Mouse (Mus musculus) forelimb bud, embryonic 11.5 days (tissue): ENCODE data around the gene Syngr4.
A peak's percentile ranks its signal among the peaks of the same experiment; 100 is the strongest.
"Not testable (repeated sequence)": the region's sequence is repeated elsewhere in the genome, so short reads cannot be mapped to it uniquely, and the experiment has no call there.

Experiments
- DNase-seq: peaks from one replicate; pipeline ENCODE4 v3.0.0-alpha.2; 2012; ENCODE audit warnings: low read depth, low spot score

Gene Syngr4

DNA sequence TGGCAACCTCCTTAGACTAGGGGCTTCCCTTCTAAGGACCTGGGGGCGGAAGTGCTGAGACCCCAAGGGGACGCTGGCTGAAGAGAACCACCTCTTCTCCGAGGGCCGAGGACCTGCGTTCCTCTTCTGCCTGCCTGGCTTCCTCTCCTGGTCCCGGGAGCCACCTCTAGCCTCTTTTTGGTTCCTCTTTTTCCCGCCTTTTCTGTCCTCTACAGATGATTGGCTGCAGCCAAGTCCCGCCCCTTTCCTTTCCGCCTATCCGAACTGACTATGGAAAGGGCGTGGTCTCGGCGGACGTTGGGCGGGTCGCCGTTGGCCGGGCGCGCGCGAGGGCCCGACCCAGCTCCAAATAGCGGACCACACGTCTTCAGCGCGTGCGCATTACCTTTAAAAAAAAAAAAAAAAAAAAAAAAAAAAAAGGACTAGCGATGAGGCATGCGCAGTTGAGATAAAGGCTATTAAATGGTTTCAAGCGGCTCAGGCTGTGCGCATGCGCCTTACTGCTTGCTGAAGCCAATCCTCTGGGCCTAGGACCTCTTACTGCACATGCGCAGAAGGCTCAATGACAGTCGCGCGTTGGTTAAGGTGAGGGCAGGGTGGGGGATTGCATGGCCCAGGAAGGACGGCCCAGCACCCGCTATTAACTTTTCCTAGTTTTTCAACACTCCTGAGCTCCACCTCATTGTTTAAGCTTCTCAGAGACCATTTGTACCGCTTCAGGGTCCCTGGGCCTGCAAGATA lies at the start of gene Syngr4, which contains the start of gene Tmem143:
Gene Syngr4, minus strand, starts transcription at position 198 of the 741 bp plus-strand sequence.
Gene Tmem143, plus strand, starts transcription at position 425 of the 741 bp plus-strand sequence.
- peak; percentile 99 for DNase-seq

DNA sequence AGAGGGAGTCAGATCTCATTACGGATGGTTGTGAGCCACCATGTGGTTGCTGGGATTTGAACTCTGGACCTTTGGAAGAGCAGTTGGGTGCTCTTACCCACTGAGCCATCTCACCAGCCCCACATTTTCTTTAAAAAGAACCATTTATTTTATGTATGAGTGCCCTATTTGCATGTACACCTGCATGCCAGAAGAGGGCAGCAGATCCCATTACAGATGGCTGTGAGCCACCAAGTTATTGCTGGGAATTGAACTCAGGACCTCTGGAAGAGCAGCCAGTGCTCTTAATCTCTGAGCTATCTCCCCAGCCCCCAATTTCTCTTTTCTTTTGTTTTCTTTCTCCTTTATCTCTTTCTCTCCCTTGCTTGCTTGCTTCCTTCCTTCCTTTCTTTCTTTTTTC lies 46.8 kb upstream of the Syngr4 start:
- not testable (repeated sequence) for DNase-seq

DNA sequence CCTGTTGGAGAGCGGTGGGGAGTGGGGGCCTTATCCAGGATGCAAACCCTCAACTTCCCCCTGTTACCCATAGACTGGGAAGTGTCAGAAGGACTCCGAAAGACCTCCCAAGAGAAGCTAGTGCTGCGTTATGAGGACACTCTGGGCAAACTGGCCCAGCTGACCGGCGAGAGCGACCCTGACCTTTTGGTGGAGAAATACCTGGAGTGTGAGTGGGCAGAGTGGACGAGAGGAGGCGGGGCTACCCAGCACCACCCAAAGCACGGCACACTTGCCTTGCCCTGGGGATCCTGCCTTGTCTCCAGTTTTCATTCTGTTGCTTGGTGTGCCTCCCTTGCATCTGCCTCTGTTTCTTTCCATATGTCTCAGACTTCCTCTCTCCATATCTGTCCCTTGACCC lies 45.5 kb upstream of the Syngr4 start:
- no peak for DNase-seq

DNA sequence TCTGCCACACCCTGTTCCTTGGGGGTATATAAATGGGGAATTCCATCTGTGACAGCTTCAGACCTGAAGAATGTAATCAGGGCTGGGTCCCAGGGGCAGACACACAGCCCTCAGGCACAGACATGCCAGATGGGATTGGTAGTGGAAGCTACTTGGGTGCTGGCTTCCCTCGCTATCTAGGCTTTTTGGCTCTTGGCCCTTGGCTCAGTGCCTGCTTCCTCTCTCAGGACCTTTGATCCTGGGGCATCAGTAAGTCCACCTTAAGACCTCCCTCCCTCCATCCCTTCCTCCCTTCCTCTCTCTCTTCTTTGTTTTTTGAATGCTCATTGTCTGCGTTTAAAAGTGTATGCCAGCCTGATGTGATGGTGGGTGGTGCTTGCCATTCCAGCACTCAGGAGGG lies 43.3 kb upstream of the Syngr4 start:
- no peak for DNase-seq

DNA sequence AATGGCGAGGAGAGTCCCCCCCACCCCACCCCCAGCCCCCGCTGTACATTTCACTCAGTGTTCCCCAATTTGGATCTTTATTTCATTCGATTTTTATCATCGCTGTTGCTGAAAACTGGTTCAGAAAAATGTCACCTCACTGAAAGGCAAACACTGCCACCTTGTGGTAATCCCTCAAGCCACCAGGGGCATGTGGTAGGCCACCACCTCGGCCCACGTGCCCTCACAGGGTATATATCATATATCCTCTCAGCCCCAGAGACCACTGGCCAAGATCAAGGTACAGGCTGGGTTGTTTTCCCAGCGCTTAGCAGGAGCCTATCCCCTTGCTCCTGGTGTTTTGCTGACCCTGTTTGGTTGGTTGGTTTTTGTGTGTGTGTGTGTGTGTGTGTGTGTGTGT lies 38.6 kb upstream of the Syngr4 start:
- DNase-seq: peak; percentile 77

DNA sequence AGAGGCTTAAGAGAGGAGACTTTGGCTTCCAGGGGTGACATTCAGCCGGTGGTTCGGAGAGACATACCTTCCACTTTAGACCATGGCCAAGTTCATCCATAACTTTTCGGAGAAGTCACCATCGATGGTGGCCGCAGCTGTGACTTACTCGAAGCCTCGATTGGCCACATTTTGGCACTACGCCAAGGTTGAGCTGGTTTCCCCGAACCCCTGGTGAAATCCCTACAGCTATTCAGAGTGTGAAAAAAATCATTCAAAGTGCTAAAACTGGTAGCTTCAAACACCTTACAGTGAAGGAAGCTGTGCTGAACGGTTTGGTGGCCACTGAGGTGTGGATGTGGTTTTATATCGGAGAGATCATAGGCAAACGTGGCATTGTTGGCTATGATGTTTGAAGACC lies 37.3 kb upstream of the Syngr4 start:
- not testable (repeated sequence) for DNase-seq

DNA sequence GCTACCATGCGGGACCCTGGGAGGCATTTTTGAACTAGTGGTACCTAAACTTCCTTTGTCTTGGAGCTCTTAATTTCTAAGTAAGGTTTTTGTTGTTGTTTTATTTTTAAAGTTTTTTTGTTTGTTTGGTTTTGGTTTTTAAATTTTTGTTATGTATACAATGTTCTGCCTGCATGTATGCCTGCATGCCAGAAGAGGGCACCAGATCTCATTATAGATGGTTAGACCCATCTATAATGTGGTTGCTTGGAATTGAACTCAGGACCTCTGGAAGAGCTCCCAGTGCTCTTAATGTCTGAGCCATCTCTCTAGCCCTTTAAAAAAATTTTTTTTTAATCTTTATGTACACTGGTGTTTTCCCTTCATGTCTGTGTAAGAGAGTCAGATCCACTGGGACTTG lies 33.2 kb upstream of the Syngr4 start:
- no peak for DNase-seq

DNA sequence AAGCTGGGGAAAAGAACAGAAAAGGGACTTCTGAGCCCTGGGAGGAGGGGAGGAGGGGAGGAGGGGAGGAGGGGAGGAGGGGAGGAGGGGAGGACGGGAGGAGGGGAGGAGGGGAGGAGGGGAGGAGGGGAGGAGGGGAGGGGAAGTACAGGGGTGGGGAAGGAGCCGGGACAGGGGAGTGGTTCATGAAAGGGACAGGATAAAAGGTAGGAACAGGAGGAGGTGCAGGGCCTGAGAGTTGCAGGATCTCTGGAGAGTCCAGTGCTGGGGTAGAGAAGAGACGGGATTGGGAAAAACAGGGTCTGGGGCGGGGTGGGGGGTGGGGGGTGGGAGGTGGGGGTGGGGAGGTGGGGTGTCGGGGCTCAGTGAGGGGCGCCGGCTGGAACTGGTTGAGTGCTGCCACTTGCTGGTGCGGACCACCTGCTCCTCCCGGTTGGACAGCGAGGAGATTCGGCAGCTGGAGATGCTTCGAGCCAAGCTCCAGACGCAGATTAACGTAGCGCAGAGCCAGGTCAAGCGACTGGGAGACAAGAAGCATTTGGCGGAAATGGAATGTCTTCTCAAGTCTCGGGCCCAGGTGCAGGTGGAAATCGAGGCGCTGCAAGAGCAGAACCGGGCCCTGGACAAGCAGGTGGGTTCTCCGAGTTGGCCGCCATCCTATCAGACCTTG lies 32.2 kb upstream of the Syngr4 start:
- DNase-seq: no peak

DNA sequence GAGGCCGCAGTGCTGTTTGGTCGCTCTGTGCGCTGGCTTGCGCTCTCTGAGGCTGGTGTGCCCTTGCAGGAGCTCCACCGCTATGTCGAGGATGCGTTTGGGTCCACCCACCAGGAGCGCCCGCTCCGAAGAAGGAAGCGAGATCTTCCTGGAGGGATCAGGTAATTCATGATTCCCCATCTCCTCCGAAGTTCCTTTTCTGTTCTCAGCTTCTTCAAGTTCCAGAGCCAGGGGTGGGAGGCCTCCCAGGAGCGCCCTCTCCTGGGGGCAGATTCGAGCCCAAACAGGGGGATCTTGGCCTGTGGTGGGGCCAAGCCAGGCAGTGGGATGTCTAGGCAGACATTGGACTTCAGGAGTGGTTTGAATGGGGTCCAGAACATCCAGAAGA lies 27.9 kb upstream of the Syngr4 start:
- no peak for DNase-seq

DNA sequence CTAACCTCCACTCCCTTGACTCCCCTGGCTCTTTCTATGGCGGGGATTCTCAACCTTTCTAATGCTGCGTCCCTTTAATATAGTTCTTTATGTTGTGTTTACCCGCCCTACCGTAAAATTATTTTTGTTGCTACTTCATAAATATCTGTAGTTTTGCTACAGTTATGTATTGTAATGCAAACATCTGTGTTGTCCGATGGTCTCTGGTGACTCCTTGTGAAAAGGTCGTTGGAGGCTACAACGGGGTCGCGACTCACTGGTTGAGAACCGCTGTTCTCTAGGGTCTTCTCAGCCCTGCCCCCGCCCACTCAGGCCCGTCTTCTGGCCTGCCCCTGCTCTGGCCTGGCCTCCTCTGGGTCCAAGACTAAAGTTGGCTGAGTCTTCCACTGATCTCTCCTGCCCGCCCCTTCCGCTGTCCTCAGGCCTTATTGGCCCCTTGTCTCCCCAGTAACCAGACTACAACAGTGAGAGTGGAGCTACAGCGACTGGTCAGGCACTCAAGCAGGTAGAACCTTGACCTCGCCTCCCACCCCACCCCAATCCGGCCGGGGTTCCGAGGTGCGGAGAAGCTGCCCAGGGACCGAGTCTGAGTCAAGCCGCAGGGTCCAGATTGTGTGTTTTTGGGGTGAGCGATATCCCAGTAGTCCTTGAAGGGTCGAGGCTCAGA lies 27.4 kb upstream of the Syngr4 start, which contains the start of gene Ccdc114:
Gene Ccdc114, plus strand, starts transcription at position 311 of the 667 bp plus-strand sequence.
- peak; percentile 31 for DNase-seq

DNA sequence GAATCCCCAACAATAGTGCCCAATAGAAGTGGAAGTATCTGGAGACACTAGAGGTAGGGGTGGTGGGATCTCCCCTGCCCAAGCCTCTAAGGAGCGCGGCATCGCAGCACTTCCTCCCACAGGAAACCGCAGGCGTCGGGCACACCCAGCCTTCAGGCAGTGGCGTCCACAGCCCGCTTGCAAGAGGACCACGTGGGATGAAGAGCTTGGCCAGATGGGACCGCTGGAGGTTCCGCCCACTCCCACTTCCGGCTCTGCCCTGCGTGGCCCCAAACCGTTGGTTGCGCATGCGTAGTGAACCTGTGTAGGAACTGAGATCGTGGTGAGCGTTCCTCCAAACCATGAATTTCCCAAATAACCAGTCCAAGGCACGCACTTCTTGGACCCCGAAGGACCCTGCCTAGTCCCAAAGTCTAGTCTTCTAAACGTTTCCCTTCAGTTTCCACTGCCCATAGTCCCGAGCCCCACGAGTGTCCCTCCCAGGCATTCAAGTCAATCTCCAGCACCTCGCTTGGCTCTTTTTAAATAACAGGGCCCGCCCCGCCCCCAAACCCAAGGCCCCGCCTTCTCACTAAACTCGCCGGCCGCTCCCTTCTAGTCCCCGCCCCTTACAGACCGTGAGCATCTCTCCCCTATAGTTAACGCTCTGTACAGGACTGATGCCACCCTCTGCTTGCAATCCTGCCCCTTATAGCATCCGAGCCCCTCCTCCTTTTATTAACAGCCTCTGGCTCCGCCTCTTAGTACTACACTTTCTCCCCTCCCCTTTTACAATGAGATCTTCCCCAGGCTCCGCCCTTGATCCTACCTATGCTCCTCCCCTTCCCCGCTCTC lies 26.6 kb upstream of the Syngr4 start:
- DNase-seq: peak; percentile 95

DNA sequence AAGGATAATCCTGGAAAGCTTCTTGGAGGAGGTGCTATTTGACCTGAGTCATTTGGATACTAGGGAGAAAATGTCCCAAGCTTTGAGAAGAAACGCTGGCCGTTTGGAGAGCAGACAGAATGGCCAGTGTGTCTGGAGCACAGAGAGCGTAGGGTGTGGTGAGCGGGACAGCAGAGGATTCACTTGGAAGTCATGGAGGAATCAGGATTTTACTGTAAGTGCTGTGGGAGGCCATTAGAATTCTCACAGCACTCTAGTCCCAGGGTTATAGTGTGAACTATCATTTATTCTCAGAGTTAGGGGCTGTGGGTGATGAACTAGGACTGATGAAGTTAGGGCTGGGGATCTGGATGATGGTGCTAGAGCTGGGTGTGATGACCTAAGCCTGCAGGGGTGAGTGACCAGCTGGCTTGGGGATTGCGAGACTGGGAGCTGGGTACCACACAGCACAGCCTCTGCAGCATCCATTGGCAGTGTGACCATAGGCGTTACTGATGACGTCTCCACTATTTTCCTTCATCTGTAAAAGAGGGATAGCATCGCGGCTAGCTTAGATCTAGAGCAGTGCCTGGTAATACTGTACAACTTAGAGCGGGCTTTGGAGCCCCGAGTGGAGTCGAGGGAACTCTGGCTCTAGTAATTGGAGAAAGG lies 25.6 kb upstream of the Syngr4 start:
- DNase-seq: no peak

DNA sequence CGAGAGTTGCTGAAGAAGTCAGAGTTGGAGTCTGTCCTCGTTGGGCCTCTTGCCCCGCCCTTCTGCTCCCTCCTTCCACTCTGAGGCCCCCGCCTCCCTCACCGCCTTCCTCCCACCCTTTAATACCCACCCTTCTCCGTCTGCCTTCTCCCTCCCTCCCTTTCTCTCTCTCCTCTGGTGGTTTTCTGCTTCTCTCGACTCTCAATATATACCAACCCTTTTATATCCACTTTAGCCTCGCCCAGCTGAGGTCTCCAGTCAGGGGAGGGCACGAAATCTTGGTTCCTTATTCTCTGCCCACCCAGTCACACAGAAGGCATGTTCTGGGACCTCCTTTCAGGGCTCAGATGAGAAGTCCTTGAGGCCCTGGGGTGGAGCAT lies 24.7 kb upstream of the Syngr4 start, which contains the start of gene Emp3:
Gene Emp3, minus strand, starts transcription at position 163 of the 380 bp plus-strand sequence.
- no peak for DNase-seq

DNA sequence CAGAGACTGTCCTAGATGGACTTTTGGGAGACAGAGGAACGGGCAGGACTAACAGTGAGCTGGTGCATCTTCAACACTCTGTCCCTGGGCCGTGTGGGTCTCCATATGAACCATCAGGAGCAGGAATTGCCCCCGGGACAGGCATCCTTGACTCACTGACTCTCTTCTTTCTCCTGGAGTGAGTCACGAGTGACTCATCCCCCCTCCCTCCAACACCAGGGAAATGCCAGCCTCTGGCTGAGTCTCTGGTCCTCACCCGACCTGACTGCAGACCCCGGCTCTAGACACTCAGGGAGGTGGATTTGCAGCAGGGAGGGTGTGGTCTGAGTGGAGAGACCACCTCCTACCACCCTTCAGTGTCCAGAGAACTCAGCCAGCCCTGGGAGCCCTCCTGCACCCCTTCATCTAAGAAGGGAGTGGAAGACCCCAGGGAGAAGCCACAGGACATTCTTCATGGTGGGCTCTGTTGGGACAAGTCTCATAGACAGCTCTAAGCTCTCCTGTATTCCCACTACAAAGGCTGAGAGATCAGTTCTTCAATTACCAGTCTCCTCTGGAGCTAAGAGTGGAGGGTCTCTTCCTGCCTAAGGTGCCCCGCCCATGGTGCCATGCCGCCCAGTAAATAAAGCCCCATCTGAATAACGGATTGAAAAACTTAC lies 24.2 kb upstream of the Syngr4 start:
- DNase-seq: no peak

DNA sequence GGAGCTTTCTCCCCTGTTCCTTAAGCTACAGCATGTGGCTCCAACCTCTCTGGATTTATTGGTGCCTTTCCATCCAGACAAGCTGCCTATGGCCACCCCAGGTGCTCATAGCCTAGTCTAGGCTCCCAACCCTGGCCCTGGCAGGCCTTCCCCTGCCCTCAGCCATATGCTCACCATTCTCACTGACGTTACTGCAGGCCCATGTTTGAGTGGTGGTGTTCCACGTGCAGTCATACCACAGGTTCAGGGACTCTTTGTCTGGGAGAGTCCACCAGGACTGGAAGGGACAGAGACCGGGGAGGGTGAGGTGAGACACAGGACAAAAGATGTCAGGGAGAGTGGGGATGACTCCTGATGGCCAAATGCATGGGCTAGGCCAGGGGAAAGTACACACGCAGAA lies 23.2 kb upstream of the Syngr4 start:
- no peak for DNase-seq

DNA sequence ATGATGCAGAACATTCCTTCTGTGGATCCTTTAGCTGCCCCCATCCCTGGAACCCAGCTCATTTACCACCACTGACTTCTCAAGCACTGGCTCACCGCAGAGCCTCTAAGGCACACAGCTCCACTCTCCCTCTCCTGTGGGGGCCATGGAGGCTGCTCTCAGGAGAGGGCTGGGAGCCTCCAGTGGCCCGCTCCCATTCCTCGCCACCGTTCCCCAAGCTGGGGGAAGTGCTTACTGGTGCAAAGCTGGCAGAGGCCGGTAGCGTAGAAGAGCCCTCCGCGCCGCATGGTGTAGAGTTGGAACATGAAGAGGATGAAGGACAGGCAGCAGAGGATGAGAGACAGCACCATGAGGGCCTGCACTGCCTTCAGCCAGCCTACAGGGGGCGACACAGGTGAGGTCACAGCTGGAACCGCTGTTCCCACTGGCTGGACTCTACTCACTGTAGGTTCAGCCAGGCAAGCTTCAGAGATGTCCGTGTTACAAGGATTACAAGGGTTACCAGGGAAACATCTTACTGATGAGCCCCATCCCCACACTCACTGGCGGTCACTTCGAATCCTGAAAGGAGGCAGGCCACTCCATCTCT lies 22.7 kb upstream of the Syngr4 start:
- no peak for DNase-seq

DNA sequence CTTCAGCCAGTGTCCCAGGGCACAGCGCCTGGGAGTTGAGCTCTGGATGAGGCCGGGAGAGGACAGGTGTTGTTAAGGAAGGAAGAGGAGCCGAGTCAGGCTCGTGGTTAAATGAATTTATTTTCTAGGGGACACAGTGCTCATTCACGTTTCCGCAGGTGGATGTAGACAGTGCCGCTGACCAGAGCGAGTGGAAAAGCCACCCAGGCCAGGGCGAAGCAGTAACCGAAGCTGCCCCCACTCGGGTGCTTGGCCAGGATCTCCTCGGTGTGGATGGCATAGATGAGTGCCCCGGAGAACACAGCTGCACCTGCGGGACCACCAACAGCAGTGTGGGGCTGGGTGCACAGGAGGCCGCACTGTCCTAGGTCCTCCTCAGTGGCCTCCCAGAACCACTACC lies 21.4 kb upstream of the Syngr4 start:
- no peak for DNase-seq

DNA sequence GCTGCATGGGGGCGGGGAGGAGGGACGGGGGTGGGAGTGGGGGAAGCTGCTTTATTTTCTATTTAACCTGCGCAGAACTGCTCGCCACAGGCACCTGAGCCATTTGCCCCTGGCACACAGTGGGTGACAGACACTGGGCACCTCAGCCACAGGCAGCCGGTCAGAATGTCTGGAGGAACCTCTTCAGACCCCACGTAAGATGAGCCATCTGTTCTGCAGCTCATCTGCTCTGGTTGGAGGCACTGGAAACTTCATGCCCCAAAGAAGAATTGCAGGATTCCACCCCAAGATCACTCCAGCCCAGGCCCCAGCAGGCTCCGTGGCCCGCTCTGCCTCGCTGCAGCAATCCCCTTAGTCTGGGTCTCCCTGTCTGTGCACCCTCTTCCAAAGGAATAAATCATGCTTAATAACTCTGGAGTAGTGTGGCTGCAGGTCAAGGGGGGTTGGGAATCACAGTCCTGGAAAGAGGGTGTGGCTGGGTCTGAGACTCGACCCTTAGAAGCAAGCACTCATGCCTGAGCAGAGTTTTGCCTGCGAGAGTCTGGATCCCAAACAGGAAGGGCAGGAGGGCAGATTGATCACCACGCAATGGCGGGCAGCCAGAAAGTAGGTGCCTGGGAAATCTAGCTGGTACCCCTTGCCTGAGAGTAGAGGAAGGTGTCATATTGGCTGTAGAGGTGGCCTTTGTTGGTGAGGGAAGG lies 20.6 kb upstream of the Syngr4 start:
- DNase-seq: no peak
